Mouse (Mus musculus) liver, embryonic 12.5 days (tissue): ENCODE measurements around the gene Syp. TPM values are rescaled to one million over a fixed set of nuclear protein-coding genes. Genes with fewer than 3 reads are reported as not detected.

Experiments used
- ATAC-seq: fragments of 200-750 bp; cut with Nextera tagmentation; 2 replicates; pipeline ENCODE4 v1.8.0; 2017; ENCODE audit warnings: moderate number of reproducible peaks, mild to moderate bottlenecking, moderate library complexity
- H3K27ac ChIP-seq: fragments of 300-500 bp; sonication (generic); 2 replicates; pipeline ENCODE4 v1.5.1; 2016; ENCODE audit warnings: mild to moderate bottlenecking
- H3K27me3 ChIP-seq: fragments of 300-500 bp; sonication (generic); replicated peaks from 2 replicates; pipeline ENCODE4 v1.6.1; 2016; ENCODE audit warnings: mild to moderate bottlenecking, moderate library complexity
- H3K36me3 ChIP-seq: fragments of 300-500 bp; sonication (generic); 2 replicates; pipeline ENCODE4 v1.6.1; 2016; ENCODE audit warnings: mild to moderate bottlenecking, moderate library complexity
- H3K4me1 ChIP-seq: fragments of 300-500 bp; sonication (generic); 2 replicates; pipeline ENCODE4 v1.6.1; 2016
- H3K4me2 ChIP-seq: fragments of 300-500 bp; sonication (generic); 2 replicates; pipeline ENCODE4 v1.6.1; 2016; ENCODE audit warnings: mild to moderate bottlenecking, moderate library complexity
- H3K4me3 ChIP-seq: fragments of 300-500 bp; sonication (generic); 2 replicates; pipeline ENCODE4 v1.5.1; 2016; ENCODE audit warnings: mild to moderate bottlenecking, moderate library complexity
- H3K9ac ChIP-seq: fragments of 300-500 bp; sonication (generic); 2 replicates; pipeline ENCODE4 v1.6.1; 2016; ENCODE audit warnings: mild to moderate bottlenecking, moderate library complexity
- H3K9me3 ChIP-seq: fragments of 300-500 bp; sonication (generic); replicated peaks from 2 replicates; pipeline ENCODE4 v1.6.1; 2016; ENCODE audit warnings: mild to moderate bottlenecking, moderate library complexity
- WGBS: fragments of 180-500 bp; shearing (Covaris S2); methylation state at CpG from one replicate; pipeline ENCODE4 v1.1.7; 2016; ENCODE audit not compliant: insufficient replicate concordance; 5-methylcytosine and 5-hydroxymethylcytosine counted together
- polyA plus RNA-seq: library from polyadenylated mRNA; unstranded; fragments of >200 nt; fragmentation: Nextera tagmentation; extraction: Ambion mirVana; gene quantifications from 2 replicates; pipeline ENCODE4 v1.2.1, GENCODE M21; 2016

Syp gene
- polyA plus RNA-seq, 1 experiment from 2014 or later, result 0.76 TPM

GRCm38 (mm10) chrX:7639536-7640325 lies 1.5 kb downstream of the Syp start:
- H3K9me3 ChIP-seq, result no peaks in the 10 kb centered on the region
- ATAC-seq, result no peak
- H3K36me3 ChIP-seq, result no peaks in the 10 kb centered on the region
- H3K4me1 ChIP-seq, result peaks cover 18% of the 10 kb centered on the region
- no peak overlapping the region for H3K4me3 ChIP-seq
- H3K27me3 ChIP-seq, result peaks cover 39% of the 10 kb centered on the region
- 18% methylated on average over 13 of the region's 13 CpGs for WGBS
- H3K9ac ChIP-seq, result no peak overlapping the region
- H3K27ac ChIP-seq, result no peak overlapping the region
- H3K4me2 ChIP-seq, result no peak overlapping the region

- H3K27ac ChIP-seq, result no peak overlapping the region
- no peak overlapping the region for H3K4me3 ChIP-seq
- H3K9me3 ChIP-seq, result no peaks in the 10 kb centered on the region
- 24% methylated on average over 10 of the region's 12 CpGs for WGBS
- H3K9ac ChIP-seq, result no peak overlapping the region
- H3K4me1 ChIP-seq, result peaks cover 18% of the 10 kb centered on the region
- H3K27me3 ChIP-seq, result peaks cover 39% of the 10 kb centered on the region
- no peaks in the 10 kb centered on the region for H3K36me3 ChIP-seq
- peak overlapping the region; percentile 22 for H3K4me2 ChIP-seq
- ATAC-seq, result peak; percentile 42
These were observed 2.5 kb downstream of the Syp start for GRCm38 (mm10) chrX:7640785-7641184.

DNA sequence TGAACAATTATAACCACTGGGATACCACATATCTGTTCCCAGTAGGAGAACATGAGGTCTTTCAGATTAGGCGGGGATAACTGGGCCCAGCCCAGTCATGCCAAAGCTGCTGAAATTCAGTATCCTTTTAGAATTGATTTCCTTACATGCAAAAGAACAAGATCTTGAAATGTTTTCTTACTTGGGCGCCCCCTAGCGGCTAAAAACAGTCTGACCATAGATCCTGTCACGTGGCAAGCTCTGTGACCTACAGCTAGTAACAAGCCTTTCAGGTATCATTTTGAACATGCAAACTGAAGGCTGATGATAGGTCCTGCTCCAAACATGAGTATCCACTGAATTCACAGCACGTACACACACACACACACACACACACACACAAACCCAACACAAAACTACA lies 7.1 kb downstream of the Syp start:
- H3K36me3 ChIP-seq, result no peaks in the 10 kb centered on the region
- H3K4me3 ChIP-seq, result no peak overlapping the region
- peaks cover 24% of the 10 kb centered on the region for H3K27me3 ChIP-seq
- no peak for ATAC-seq
- no peak overlapping the region for H3K9ac ChIP-seq
- H3K4me1 ChIP-seq, result peaks cover 21% of the 10 kb centered on the region
- no peaks in the 10 kb centered on the region for H3K9me3 ChIP-seq
- WGBS, result 5% methylated on average over 5 of the region's 5 CpGs
- no peak overlapping the region for H3K4me2 ChIP-seq
- no peak overlapping the region for H3K27ac ChIP-seq

- Histone ChIP-seq H3K4me2 (peak overlapping the region; percentile 71), H3K27ac (peak overlapping the region; percentile 89), H3K9me3 (no peaks in the 10 kb centered on the region), H3K4me3 (peak overlapping the region; percentile 59), H3K9ac (peak overlapping the region; percentile 75), H3K27me3 (peaks cover 2% of the 10 kb centered on the region; the same call in 1 of the 2 replicates), H3K36me3 (no peaks in the 10 kb centered on the region), H3K4me1 (peaks cover 13% of the 10 kb centered on the region)
- 11% methylated on average over 25 of the region's 25 CpGs for WGBS
- ATAC-seq, result peak; percentile 95
These were observed 10.5 kb downstream of the Syp start for GRCm38 (mm10) chrX:7648671-7649304.

- Histone ChIP-seq H3K4me2 (peak within 1 kb of the TSS; percentile 67), H3K4me1 (peaks cover 12% of the 10 kb centered on the region; the same call in 1 of the 2 replicates), H3K4me3 (peak within 1 kb of the TSS; percentile 54), H3K9ac (peak within 1 kb of the TSS; percentile 64), H3K27me3 (no peaks in the 10 kb centered on the region), H3K27ac (no peak within 1 kb of the TSS), H3K9me3 (no peaks in the 10 kb centered on the region), H3K36me3 (no peaks in the 10 kb centered on the region)
- WGBS, result 23% methylated on average over 26 of the region's 26 CpGs
- ATAC-seq, result peak; percentile 68
These were observed 19.0 kb downstream of the Syp start, which contains the start of gene Prickle3 for GRCm38 (mm10) chrX:7657221-7657639. Gene Prickle3 (plus strand): TSS chrX:7657260.

GRCm38 (mm10) chrX:7658031-7658784 lies 19.9 kb downstream of the Syp start:
- no peaks in the 10 kb centered on the region for H3K36me3 ChIP-seq
- WGBS, result 19% methylated on average over 15 of the region's 15 CpGs
- H3K4me2 ChIP-seq, result peak overlapping the region; percentile 67
- 0 out of 2 replicates have a peak, but pooled peaks have one; percentile 27 for ATAC-seq
- H3K9ac ChIP-seq, result no peak overlapping the region
- H3K27ac ChIP-seq, result no peak overlapping the region
- H3K4me3 ChIP-seq, result peak overlapping the region; percentile 54
- H3K4me1 ChIP-seq, result peaks cover 12% of the 10 kb centered on the region; the same call in 1 of the 2 replicates
- H3K9me3 ChIP-seq, result no peaks in the 10 kb centered on the region
- no peaks in the 10 kb centered on the region for H3K27me3 ChIP-seq

GRCm38 (mm10) chrX:7658785-7659589 lies 20.7 kb downstream of the Syp start:
- Histone ChIP-seq H3K27ac (no peak overlapping the region), H3K4me3 (no peak overlapping the region; the same call in 1 of the 2 replicates), H3K36me3 (0 out of 2 replicates have a peak, but pooled peaks cover 2% of the 10 kb centered on the region), H3K4me2 (peak overlapping the region; percentile 67; the same call in 1 of the 2 replicates), H3K27me3 (no peaks in the 10 kb centered on the region), H3K9me3 (no peaks in the 10 kb centered on the region), H3K4me1 (peaks cover 12% of the 10 kb centered on the region; the same call in 1 of the 2 replicates), H3K9ac (no peak overlapping the region)
- no peak for ATAC-seq
- WGBS, result 66% methylated on average over 11 of the region's 11 CpGs

- H3K4me1 ChIP-seq, result peaks cover 12% of the 10 kb centered on the region; the same call in 1 of the 2 replicates
These were observed 22.8 kb downstream of the Syp start for GRCm38 (mm10) chrX:7661086-7661485.

DNA sequence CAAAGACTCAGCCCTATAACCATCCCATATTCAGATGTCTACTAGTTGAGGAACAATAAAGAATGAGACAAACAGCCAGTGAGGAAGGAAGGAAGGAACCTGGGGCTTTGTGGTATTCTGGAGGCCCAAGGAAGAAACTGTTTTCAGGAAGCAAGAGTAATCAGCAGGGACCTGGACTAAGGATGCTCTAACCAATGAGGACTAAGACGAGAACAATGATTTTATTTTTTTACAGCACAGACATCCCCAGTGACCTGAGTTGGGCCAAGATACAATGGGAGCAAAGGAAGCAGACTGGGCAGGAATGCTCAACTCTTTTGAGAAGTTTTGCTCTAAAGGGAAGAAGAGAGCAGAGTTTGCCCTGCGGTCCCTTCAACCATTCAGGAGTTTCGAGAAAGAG lies 24.7 kb downstream of the Syp start:
- peaks cover 9% of the 10 kb centered on the region for H3K36me3 ChIP-seq
- ATAC-seq, result no peak
- H3K9ac ChIP-seq, result no peak overlapping the region
- H3K27me3 ChIP-seq, result no peaks in the 10 kb centered on the region
- no peak overlapping the region for H3K27ac ChIP-seq
- no peak overlapping the region for H3K4me3 ChIP-seq
- H3K4me1 ChIP-seq, result peaks cover 6% of the 10 kb centered on the region; the same call in 1 of the 2 replicates
- WGBS, result 51% methylated on average over 3 of the region's 3 CpGs
- H3K4me2 ChIP-seq, result no peak overlapping the region
- no peaks in the 10 kb centered on the region for H3K9me3 ChIP-seq

More at GRCm38 (mm10) chrX:7661086-7661485, 22.8 kb downstream of the Syp start:
- Histone ChIP-seq H3K4me2 (no peak overlapping the region), H3K9ac (no peak overlapping the region), H3K4me3 (no peak overlapping the region), H3K27me3 (no peaks in the 10 kb centered on the region), H3K36me3 (0 out of 2 replicates have a peak, but pooled peaks cover 4% of the 10 kb centered on the region), H3K27ac (no peak overlapping the region), H3K9me3 (no peaks in the 10 kb centered on the region)
- no peak for ATAC-seq
- 69% methylated on average over 4 of the region's 4 CpGs for WGBS

DNA sequence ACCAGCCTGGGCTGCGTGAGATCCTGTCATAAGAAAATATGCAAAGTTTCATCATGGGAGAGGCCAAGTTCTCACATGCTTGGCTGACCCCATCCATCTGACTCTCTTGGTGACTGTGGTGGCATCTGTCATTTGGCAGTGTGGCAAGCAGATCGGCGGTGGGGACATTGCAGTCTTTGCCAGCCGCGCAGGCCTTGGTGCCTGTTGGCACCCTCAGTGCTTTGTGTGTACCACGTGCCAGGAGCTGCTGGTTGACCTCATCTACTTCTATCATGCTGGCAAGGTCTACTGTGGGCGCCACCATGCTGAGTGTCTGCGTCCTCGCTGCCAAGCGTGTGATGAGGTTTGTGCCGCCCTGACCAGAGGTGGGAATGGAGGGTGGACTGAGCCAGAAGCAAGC lies 26.5 kb downstream of the Syp start:
- Histone ChIP-seq H3K4me2 (no peak overlapping the region), H3K9ac (no peak overlapping the region), H3K27ac (no peak overlapping the region), H3K36me3 (peaks cover 12% of the 10 kb centered on the region), H3K9me3 (no peaks in the 10 kb centered on the region), H3K4me3 (no peak overlapping the region), H3K27me3 (no peaks in the 10 kb centered on the region), H3K4me1 (peaks cover 2% of the 10 kb centered on the region)
- ATAC-seq, result no peak
- 86% methylated on average over 11 of the region's 11 CpGs for WGBS
